Mouse (Mus musculus): ENCODE data around the gene Elk3. TPM values are rescaled to one million over a fixed set of nuclear protein-coding genes. Genes with fewer than 3 reads are reported as not detected.

The Elk3 gene
- total RNA-seq, 2 experiments from 2014 or later: 64.1 to 67.2 TPM

- no peak for DNase-seq
- intact Hi-C loops (cut with DNase I): no loop called here
Observed at GRCm38 (mm10) chr10:93213339-93213738, 97.6 kb downstream of the Elk3 start.

- DNase-seq: no peak
- intact Hi-C loops (cut with DNase I): no loop called here
Observed at GRCm38 (mm10) chr10:93212699-93213098, 98.2 kb downstream of the Elk3 start.

GRCm38 (mm10) chr10:93207176-93207575 is 103.8 kb downstream of the Elk3 start:
- intact Hi-C loops (cut with DNase I): loop anchor here (5.0 kb wide), 1 partner anchor 40 kb away; no protein-coding TSS in a partner anchor
- DNase-seq: no peak

- DNase-seq: no peak
- intact Hi-C loops (cut with DNase I): loop anchor here (5.0 kb wide), 1 partner anchor 38 kb away; no protein-coding TSS in a partner anchor
Observed at GRCm38 (mm10) chr10:93205287-93205956, 105.5 kb downstream of the Elk3 start.

- DNase-seq: no peak
- intact Hi-C loops (cut with DNase I): no loop called here
Observed at GRCm38 (mm10) chr10:93201846-93202458, 109.0 kb downstream of the Elk3 start.

- intact Hi-C loops (cut with DNase I): no loop called here
- DNase-seq: no peak
Observed at GRCm38 (mm10) chr10:93198958-93199357, 112.0 kb downstream of the Elk3 start.

Other genes starting within 250 kb of the Elk3 start
- 1 to 10 TPM in 1 of 2 experiments, under 1 TPM in 1; 1.00 to 1.8 TPM for gene Cfap54, start 229.5 kb downstream of the Elk3 start, total RNA-seq (2021)
- 10 to 100 TPM; 28.0 to 28.3 TPM for gene Cdk17, start 150.3 kb downstream of the Elk3 start, total RNA-seq (2021)
- gene Lta4h, start 142.3 kb upstream of the Elk3 start, total RNA-seq (2021): 10 to 100 TPM; 41.6 to 46.0 TPM
- gene Hal, start 177.6 kb upstream of the Elk3 start, total RNA-seq (2021): under 1 TPM; 0.38 to 0.44 TPM
- not detected for gene Amdhd1, start 228.9 kb upstream of the Elk3 start, total RNA-seq (2021)
- gene Ccdc38, start 229.5 kb upstream of the Elk3 start, total RNA-seq (2021): not detected